Mouse (Mus musculus) erythroblast, embryonic 14.5 days (primary cell): ENCODE data around the gene Chchd6. TPM values are rescaled to one million over a fixed set of nuclear protein-coding genes. Genes with fewer than 3 reads are reported as not detected.

Source experiments
- H3K27me3 ChIP-seq: 2 replicates; pipeline ENCODE4 v1.6.1; 2012; ENCODE audit warnings: inconsistent platforms; ENCODE audit not compliant: control insufficient read depth
- H3K36me3 ChIP-seq: 2 replicates; pipeline ENCODE4 v1.6.1; 2012; ENCODE audit warnings: mild to moderate bottlenecking, inconsistent platforms; ENCODE audit not compliant: control insufficient read depth
- H3K4me1 ChIP-seq: 2 replicates; pipeline ENCODE4 v1.6.1; 2012; ENCODE audit warnings: inconsistent platforms; ENCODE audit not compliant: control insufficient read depth
- H3K4me3 ChIP-seq: replicated peaks from 2 replicates; pipeline ENCODE3; 2012; ENCODE audit warnings: moderate library complexity, mild to moderate bottlenecking, inconsistent platforms
- H3K9me3 ChIP-seq: 2 replicates; pipeline ENCODE4 v1.6.1; 2012; ENCODE audit warnings: low read length, inconsistent platforms, mixed read lengths; ENCODE audit not compliant: control insufficient read depth
- GATA1 ChIP-seq: IDR thresholded peaks from 2 replicates; pipeline ENCODE4 v1.6.1; 2012; ENCODE audit warnings: low read length, inconsistent platforms, mixed read lengths
- TAL1 ChIP-seq: IDR thresholded peaks from 3 replicates; pipeline ENCODE4 v1.6.1; 2012; ENCODE audit warnings: low read length, inconsistent platforms, mixed read lengths
- polyA plus RNA-seq: library from polyadenylated mRNA; stranded (reverse); fragments of >175 nt; gene quantifications from 2 replicates; pipeline ENCODE4 v1.2.3, GENCODE M21; 2012

Chchd6 gene
- polyA plus RNA-seq, 1 experiment: 1.6 TPM

DNA sequence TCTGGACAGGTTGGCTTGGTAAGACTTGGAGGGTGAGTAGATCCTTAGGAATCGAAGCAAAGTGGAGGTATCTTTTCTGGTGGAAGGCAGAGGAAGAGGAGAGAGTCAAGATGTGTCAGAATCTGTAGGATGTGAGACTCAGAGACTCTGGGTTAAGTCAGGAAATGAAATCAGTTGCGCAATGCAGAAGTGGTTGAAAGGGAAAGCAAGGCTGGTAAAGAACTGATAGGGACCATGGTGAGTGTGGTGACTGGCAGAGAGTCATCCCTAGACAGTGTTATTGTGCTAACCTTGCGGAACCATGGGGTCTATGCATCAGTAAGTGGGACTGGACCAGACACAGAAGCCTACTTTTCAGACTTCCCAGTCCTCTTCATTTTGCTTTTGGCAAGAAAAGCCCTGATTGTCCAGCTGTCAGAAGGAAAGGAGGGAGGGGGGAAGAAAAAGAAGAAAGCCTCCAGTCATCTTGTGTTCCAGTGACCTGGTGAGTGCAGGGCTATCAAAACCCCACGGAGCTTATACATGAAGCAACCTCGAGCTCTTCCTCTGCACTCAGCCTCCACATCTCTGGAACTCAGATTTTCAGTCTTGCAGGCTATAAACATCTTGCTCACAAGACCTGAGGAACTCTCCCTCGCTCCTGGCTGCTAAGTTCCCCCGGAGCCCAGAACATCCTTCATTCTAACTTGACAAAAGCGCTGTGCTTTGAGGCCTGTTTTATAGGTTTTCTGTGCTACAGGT is 32.8 kb upstream of the Chchd6 start:
- Histone ChIP-seq H3K36me3 (no peaks in the 10 kb centered on the region), H3K4me1 (no peaks in the 10 kb centered on the region), H3K9me3 (no peaks in the 10 kb centered on the region), H3K27me3 (no peaks in the 10 kb centered on the region), H3K4me3 (no peak overlapping the region)
- TF ChIP-seq TAL1 (no peak), GATA1 (no peak)

DNA sequence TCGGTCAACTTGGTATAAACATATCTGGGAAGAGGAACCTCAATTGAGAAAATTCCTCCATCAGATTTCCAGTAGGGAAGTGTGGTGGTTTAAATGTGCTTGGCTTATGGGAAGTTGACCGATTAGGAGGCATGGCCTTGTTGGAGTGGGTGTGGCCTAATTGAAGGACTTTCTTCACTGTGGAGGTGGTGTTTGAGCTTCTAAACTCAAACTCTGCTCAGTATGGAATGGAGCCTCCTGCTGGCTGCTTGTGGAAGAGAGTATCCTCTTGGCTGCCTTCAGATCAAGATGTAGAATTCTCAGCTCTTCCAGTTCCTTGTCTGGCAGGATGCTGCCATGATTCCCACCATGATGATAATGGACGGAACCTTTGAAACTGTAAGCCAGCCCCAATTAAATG is 27.2 kb upstream of the Chchd6 start:
- Histone ChIP-seq H3K4me1 (no peaks in the 10 kb centered on the region), H3K27me3 (no peaks in the 10 kb centered on the region)

GRCm38 (mm10) chr6:89615373-89615755 is 19.9 kb upstream of the Chchd6 start:
- TF ChIP-seq GATA1: no peak
- no peak for TF ChIP-seq TAL1
- Histone ChIP-seq H3K27me3 (peaks cover 2% of the 10 kb centered on the region; the same call in 1 of the 2 replicates), H3K36me3 (no peaks in the 10 kb centered on the region), H3K4me1 (no peaks in the 10 kb centered on the region), H3K4me3 (no peak overlapping the region), H3K9me3 (no peaks in the 10 kb centered on the region)

More for the DNA sequence above, 27.2 kb upstream of the Chchd6 start:
- Histone ChIP-seq H3K4me3 (no peak overlapping the region), H3K36me3 (no peaks in the 10 kb centered on the region), H3K9me3 (no peaks in the 10 kb centered on the region)
- TF ChIP-seq GATA1: no peak
- TF ChIP-seq TAL1: no peak

DNA sequence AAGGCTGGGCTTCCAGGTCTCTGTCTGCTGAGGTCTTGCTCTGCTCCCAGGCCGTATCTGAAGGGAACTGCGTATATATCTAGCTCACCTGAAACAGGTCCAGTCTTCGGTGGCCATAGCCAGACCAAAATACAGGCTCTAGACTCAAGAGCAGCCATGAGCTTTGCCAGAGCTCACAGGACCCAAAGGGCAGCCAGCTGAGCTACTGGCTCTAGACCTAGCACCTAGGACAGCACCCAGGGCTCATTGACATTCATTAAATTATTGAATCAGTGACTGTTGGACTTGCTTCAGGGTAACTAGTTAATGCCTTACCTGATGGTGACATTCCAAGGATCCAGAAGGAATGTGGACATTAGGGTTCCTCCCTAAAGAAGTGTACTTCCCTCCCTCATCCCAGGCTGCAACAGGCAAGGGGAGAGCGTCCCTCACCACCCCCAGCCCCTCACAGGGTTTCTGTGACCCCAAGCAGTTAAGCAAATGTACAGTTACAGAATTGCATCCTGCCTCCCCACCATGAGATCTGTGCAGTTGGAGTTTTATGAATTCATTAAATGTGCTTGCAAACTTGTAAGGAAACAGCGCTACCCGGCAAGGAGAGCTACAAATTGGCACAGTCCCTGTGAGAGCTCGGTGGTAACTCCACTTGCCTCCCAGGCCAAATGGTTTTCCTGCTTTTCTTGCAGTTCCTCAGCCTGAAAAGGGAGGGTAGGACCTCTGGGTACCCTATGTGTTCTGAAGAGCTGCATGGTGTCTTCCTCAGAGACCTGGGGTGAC is 19.3 kb upstream of the Chchd6 start:
- Histone ChIP-seq H3K36me3 (no peaks in the 10 kb centered on the region), H3K27me3 (peaks cover 2% of the 10 kb centered on the region; the same call in 1 of the 2 replicates), H3K4me1 (no peaks in the 10 kb centered on the region), H3K9me3 (no peaks in the 10 kb centered on the region), H3K4me3 (no peak overlapping the region)
- no peak for TF ChIP-seq GATA1
- no peak for TF ChIP-seq TAL1

GRCm38 (mm10) chr6:89614107-89614471 is 18.6 kb upstream of the Chchd6 start:
- no peak for TF ChIP-seq TAL1
- TF ChIP-seq GATA1: no peak
- no peak overlapping the region for H3K4me3 ChIP-seq
- no peaks in the 10 kb centered on the region for H3K4me1 ChIP-seq
- no peaks in the 10 kb centered on the region for H3K9me3 ChIP-seq
- no peaks in the 10 kb centered on the region for H3K36me3 ChIP-seq
- H3K27me3 ChIP-seq: peaks cover 2% of the 10 kb centered on the region; the same call in 1 of the 2 replicates

- H3K9me3 ChIP-seq: no peaks in the 10 kb centered on the region
Measured at GRCm38 (mm10) chr6:89613336-89614106, 18.1 kb upstream of the Chchd6 start.

DNA sequence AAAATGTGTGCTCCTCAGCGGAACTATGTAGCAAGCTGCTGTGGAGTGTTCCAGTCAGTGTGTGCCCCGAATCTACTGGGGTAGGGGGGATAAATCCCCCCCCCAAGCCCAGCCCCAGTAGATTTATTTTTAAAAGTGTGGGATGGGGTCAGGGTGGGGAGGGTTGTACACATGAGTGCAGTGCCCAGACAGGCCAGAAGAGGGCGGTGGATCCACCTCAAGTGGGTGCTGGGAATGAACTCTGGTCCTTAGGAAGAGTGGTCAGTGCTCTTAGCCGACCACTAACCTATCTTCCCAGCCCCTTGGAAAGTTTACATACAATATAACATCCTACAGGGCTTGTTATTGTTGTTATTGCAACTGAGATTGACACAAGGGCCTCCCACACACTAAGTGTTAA is 12.5 kb upstream of the Chchd6 start:
- Histone ChIP-seq H3K36me3 (no peaks in the 10 kb centered on the region), H3K4me1 (no peaks in the 10 kb centered on the region), H3K27me3 (no peaks in the 10 kb centered on the region), H3K9me3 (no peaks in the 10 kb centered on the region), H3K4me3 (no peak overlapping the region)
- TF ChIP-seq TAL1 (no peak), GATA1 (no peak)

More at GRCm38 (mm10) chr6:89613336-89614106, 18.1 kb upstream of the Chchd6 start:
- Histone ChIP-seq H3K4me3 (no peak overlapping the region), H3K4me1 (no peaks in the 10 kb centered on the region), H3K27me3 (peaks cover 2% of the 10 kb centered on the region; the same call in 1 of the 2 replicates), H3K36me3 (no peaks in the 10 kb centered on the region)
- TF ChIP-seq GATA1 (no peak), TAL1 (no peak)

DNA sequence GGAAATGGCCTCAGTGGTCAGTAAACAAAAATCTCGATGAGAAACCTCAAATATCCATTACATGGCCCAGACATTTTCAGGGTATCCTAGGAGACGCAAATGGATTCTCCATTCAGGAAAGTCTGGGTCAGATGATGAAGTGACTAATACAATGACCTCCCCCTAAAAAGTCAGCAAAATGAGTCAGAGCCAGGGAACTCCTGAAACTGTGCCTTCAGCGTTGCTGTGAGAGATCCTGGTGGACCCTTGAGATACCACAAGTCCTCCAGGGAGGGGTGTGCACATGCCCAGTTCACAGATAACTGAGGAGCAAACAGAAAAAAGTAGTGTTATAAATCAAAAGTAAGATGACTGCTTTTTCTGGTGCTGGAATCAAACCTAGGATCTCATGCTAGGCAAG is 10.6 kb upstream of the Chchd6 start:
- Histone ChIP-seq H3K4me1 (no peaks in the 10 kb centered on the region), H3K27me3 (no peaks in the 10 kb centered on the region), H3K9me3 (no peaks in the 10 kb centered on the region), H3K4me3 (no peak overlapping the region), H3K36me3 (no peaks in the 10 kb centered on the region)
- TF ChIP-seq GATA1 (no peak), TAL1 (no peak)

- Histone ChIP-seq H3K27me3 (no peaks in the 10 kb centered on the region), H3K4me3 (no peak overlapping the region), H3K4me1 (peaks cover 12% of the 10 kb centered on the region), H3K36me3 (no peaks in the 10 kb centered on the region), H3K9me3 (peaks cover 4% of the 10 kb centered on the region)
- no peak for TF ChIP-seq GATA1
- no peak for TF ChIP-seq TAL1
Measured at GRCm38 (mm10) chr6:89596510-89596909, 1.1 kb upstream of the Chchd6 start.
